Comparison of ENCODE assay signal across 9 mouse cellular contexts in the genomic region with DNA sequence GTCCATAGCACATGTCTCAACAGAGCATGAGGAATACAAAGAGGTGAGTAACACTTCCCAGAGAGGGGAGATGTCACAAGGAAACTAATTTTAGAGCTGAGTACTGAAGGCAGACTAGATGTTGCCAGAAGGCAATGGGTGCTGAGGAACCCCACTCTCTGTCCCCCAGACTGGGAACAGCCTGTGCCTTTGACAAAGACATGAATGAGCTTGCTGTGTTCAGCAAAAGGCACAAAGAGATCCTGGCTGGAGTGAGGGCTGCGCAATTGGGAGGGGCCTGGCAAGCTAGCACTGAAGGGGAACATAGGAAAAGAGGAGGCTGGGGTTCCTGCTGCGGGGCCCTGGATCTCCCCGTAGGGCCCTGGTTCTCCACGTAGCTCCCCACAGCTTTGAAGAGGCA.
DNase-seq lines count a peak whose midpoint lies in the region; ATAC-seq and TF ChIP-seq lines count a peak whose summit lies in the region.
"Had no signal": no experiment of that assay in that cellular context is flagged by ENCODE, and none has a peak within 500 bp of the region (broad histone marks: within the 10 kb centered on the region; RNA-seq: fewer than 3 reads in every experiment).

No protein-coding gene starts in this region.

- peaks cover 15 to 16% of the 10 kb centered on the region in 2 experiments for H3K4me1 ChIP-seq in heart, embryonic 14.5 days (ENCODE audit: control insufficient read depth in 2 of 2, insufficient read depth in 2 of 2, low read length in 2 of 2)
- H3K4me1 ChIP-seq in heart, embryonic 12.5 days (replicated peaks) = peaks cover 29% of the 10 kb centered on the region
- no peaks in the 10 kb centered on the region for H3K4me1 ChIP-seq in forebrain, embryonic 14.5 days (ENCODE audit: control insufficient read depth, insufficient read depth, low read length)
- no peaks in the 10 kb centered on the region for H3K4me1 ChIP-seq in kidney, embryonic 14.5 days (ENCODE audit: control insufficient read depth, insufficient read depth, low read length)
- no peaks in the 10 kb centered on the region for H3K4me1 ChIP-seq in intestine, postnatal 0 days (replicated peaks; ENCODE audit: control insufficient read depth, insufficient read depth, low read length)
- H3K4me1 ChIP-seq: liver, embryonic 12.5 days had no signal

- WGBS in heart, embryonic 14.5 days = 82% methylated on average over 4 of the region's 4 CpGs
- 78% methylated on average over 4 of the region's 4 CpGs for WGBS in heart, embryonic 12.5 days
- WGBS in forebrain, embryonic 14.5 days = 66% methylated on average over 4 of the region's 4 CpGs
- WGBS in kidney, embryonic 14.5 days = 78% methylated on average over 4 of the region's 4 CpGs
- 79% methylated on average over 4 of the region's 4 CpGs for WGBS in intestine, postnatal 0 days

- DNase-seq in forebrain, embryonic 14.5 days (ENCODE audit: low spot score) = peak; percentile 47
- peak; percentile 64 for DNase-seq in layer of hippocampus, adult 2 months (ENCODE audit: low spot score in 2 of 2)
- peak; percentile 72 to 81 for DNase-seq in right cerebral cortex, postnatal 10 days (ENCODE audit: low spot score in 2 of 2)

- H3K36me3 ChIP-seq in heart, embryonic 14.5 days (ENCODE audit: control insufficient read depth, insufficient read depth, low read length) = no peaks in the 10 kb centered on the region
- no peaks in the 10 kb centered on the region for H3K36me3 ChIP-seq in heart, embryonic 12.5 days
- no peaks in the 10 kb centered on the region for H3K36me3 ChIP-seq in forebrain, embryonic 14.5 days (ENCODE audit: control insufficient read depth, insufficient read depth, low read length)
- no peaks in the 10 kb centered on the region for H3K36me3 ChIP-seq in kidney, embryonic 14.5 days (ENCODE audit: control insufficient read depth, insufficient read depth, low read length)
- H3K36me3 ChIP-seq in intestine, postnatal 0 days (ENCODE audit: control insufficient read depth, insufficient read depth) = no peaks in the 10 kb centered on the region
- H3K36me3 ChIP-seq: liver, embryonic 12.5 days had no signal

- no peak for TF ChIP-seq CTCF in layer of hippocampus, adult 2 months (conservative IDR thresholded peaks at IDR 0.05)
- TF ChIP-seq CTCF in intestine, postnatal 0 days (IDR thresholded peaks at IDR 0.05; ENCODE audit: low read depth) = no peak

- no peak overlapping the region for H3K4me3 ChIP-seq in heart, embryonic 14.5 days (ENCODE audit: control insufficient read depth in 1 of 2, insufficient read depth in 1 of 2, low read depth in 1 of 2, low read length in 2 of 2)
- H3K4me3 ChIP-seq in heart, embryonic 12.5 days = no peak overlapping the region
- H3K4me3 ChIP-seq in forebrain, embryonic 14.5 days (ENCODE audit: low read depth, low read length) = no peak overlapping the region
- no peak overlapping the region for H3K4me3 ChIP-seq in layer of hippocampus, adult 2 months
- no peak overlapping the region for H3K4me3 ChIP-seq in kidney, embryonic 14.5 days (ENCODE audit: low read length)
- no peak overlapping the region for H3K4me3 ChIP-seq in intestine, postnatal 0 days (ENCODE audit: low read depth, low read length)
- H3K4me3 ChIP-seq: liver, embryonic 12.5 days had no signal

- no peak overlapping the region for H3K4me2 ChIP-seq in heart, embryonic 14.5 days (ENCODE audit: low read length)
- no peak overlapping the region for H3K4me2 ChIP-seq in heart, embryonic 12.5 days
- H3K4me2 ChIP-seq in forebrain, embryonic 14.5 days (ENCODE audit: low read length) = no peak overlapping the region
- H3K4me2 ChIP-seq in kidney, embryonic 14.5 days (replicated peaks; ENCODE audit: low read depth, low read length) = no peak overlapping the region
- H3K4me2 ChIP-seq in intestine, postnatal 0 days (replicated peaks; ENCODE audit: low read depth) = no peak overlapping the region
- H3K4me2 ChIP-seq: liver, embryonic 12.5 days had no signal

- no peaks in the 10 kb centered on the region for H3K27me3 ChIP-seq in heart, embryonic 14.5 days (ENCODE audit: control insufficient read depth, insufficient read depth, low read length)
- peaks cover 6% of the 10 kb centered on the region; the same call in 1 of the 2 replicates for H3K27me3 ChIP-seq in heart, embryonic 12.5 days (replicated peaks)
- H3K27me3 ChIP-seq in forebrain, embryonic 14.5 days (replicated peaks; ENCODE audit: control insufficient read depth, insufficient read depth, low read length) = no peaks in the 10 kb centered on the region
- no peaks in the 10 kb centered on the region for H3K27me3 ChIP-seq in kidney, embryonic 14.5 days (ENCODE audit: control insufficient read depth, insufficient read depth, low read length)
- no peaks in the 10 kb centered on the region for H3K27me3 ChIP-seq in intestine, postnatal 0 days (replicated peaks; ENCODE audit: control insufficient read depth, insufficient read depth, low read length)

- ATAC-seq in heart, embryonic 14.5 days (ENCODE audit: insufficient number of reproducible peaks, insufficient read depth, low FRiP score, low read depth) = no peak
- ATAC-seq in heart, embryonic 12.5 days (ENCODE audit: insufficient number of reproducible peaks, low FRiP score) = no peak
- ATAC-seq in forebrain, embryonic 14.5 days = 0 out of 2 replicates have a peak, but pooled peaks have one; percentile 34
- ATAC-seq in kidney, embryonic 14.5 days (ENCODE audit: low FRiP score, low TSS enrichment) = no peak
- ATAC-seq in intestine, postnatal 0 days = no peak
- ATAC-seq: inflammation-experienced regulatory T-cells, adult 6 months; liver, embryonic 12.5 days had no signal

- H3K9ac ChIP-seq in heart, embryonic 14.5 days (ENCODE audit: low read length) = 0 out of 2 replicates have a peak overlapping the region, but pooled peaks have one; percentile 21
- H3K9ac ChIP-seq in heart, embryonic 12.5 days = no peak overlapping the region
- H3K9ac ChIP-seq in forebrain, embryonic 14.5 days (ENCODE audit: low read length) = no peak overlapping the region
- no peak overlapping the region for H3K9ac ChIP-seq in kidney, embryonic 14.5 days (ENCODE audit: low read depth, low read length)
- no peak overlapping the region for H3K9ac ChIP-seq in intestine, postnatal 0 days (ENCODE audit: low read depth, low read length)
- H3K9ac ChIP-seq: liver, embryonic 12.5 days had no signal

- H3K27ac ChIP-seq in heart, embryonic 14.5 days (replicated peaks in 1 of 2; ENCODE audit: control insufficient read depth in 1 of 2, insufficient read depth in 1 of 2, low read depth in 2 of 2, low read length in 2 of 2) = no peak overlapping the region
- H3K27ac ChIP-seq in heart, embryonic 12.5 days (ENCODE audit: poor library complexity, severe bottlenecking) = no peak overlapping the region
- H3K27ac ChIP-seq in forebrain, embryonic 14.5 days (ENCODE audit: low read depth, low read length) = no peak overlapping the region
- peak overlapping the region; percentile 65 for H3K27ac ChIP-seq in layer of hippocampus, adult 2 months
- H3K27ac ChIP-seq in kidney, embryonic 14.5 days (ENCODE audit: low read depth, low read length) = no peak overlapping the region
- H3K27ac ChIP-seq in intestine, postnatal 0 days (ENCODE audit: low read depth, low read length) = no peak overlapping the region
- H3K27ac ChIP-seq: liver, embryonic 12.5 days had no signal

- no peaks in the 10 kb centered on the region for H3K9me3 ChIP-seq in heart, embryonic 14.5 days (ENCODE audit: control insufficient read depth, low read length)
- no peaks in the 10 kb centered on the region for H3K9me3 ChIP-seq in heart, embryonic 12.5 days (replicated peaks)
- H3K9me3 ChIP-seq in forebrain, embryonic 14.5 days (replicated peaks; ENCODE audit: control insufficient read depth, low read length) = no peaks in the 10 kb centered on the region
- H3K9me3 ChIP-seq in kidney, embryonic 14.5 days (ENCODE audit: control insufficient read depth, low read length) = no peaks in the 10 kb centered on the region
- H3K9me3 ChIP-seq in intestine, postnatal 0 days (ENCODE audit: control insufficient read depth) = no peaks in the 10 kb centered on the region
- H3K9me3 ChIP-seq: liver, embryonic 12.5 days had no signal
